Comparison of ENCODE assay signal across 21 mouse cellular contexts in the genomic region with DNA sequence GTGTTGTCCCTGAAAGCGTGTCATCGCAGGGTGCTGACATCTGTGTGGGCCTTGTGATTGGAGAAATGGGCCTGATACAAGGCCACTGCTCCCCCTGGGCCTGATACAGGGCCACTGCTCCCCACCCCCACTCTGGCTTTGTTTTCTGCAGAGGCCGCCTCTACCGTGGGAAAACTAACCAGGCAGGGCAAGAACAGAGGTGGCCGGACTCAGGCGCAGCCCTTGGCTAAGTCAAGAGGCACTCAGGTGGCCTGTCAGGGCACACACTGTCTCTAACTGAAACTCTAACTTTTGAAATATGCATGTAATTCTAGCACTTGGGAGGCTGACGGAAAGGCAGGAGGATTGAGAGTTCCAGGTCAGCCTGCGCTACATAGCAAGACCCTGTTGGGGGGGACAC. TPM values are rescaled to one million over a fixed set of nuclear protein-coding genes. Genes with fewer than 3 reads are reported as not detected.
A peak's percentile ranks its signal among the peaks of the same experiment; 100 is the strongest.
DNase-seq lines count a peak whose midpoint lies in the region; ATAC-seq and TF ChIP-seq lines count a peak whose summit lies in the region.
"Had no signal": no experiment of that assay in that cellular context is flagged by ENCODE, and none has a peak within 500 bp of the region (broad histone marks: within the 10 kb centered on the region; RNA-seq: fewer than 3 reads in every experiment).

No protein-coding gene starts in this region.

- H3K4me3 ChIP-seq in heart, embryonic 13.5 days: no peak overlapping the region
- no peak overlapping the region for H3K4me3 ChIP-seq in layer of hippocampus, adult 2 months
- H3K4me3 ChIP-seq in embryonic facial prominence, embryonic 11.5 days (ENCODE audit: low read depth, low read length): no peak overlapping the region
- H3K4me3 ChIP-seq: embryonic facial prominence, embryonic 15.5 days; forebrain, embryonic 10.5 days; heart, adult 2 months; midbrain, embryonic 12.5 days; stomach, embryonic 15.5 days had no signal

- no peak overlapping the region; the same call in 1 of the 2 replicates for H3K27ac ChIP-seq in heart, embryonic 13.5 days (replicated peaks)
- peak overlapping the region; percentile 7; the same call in 1 of the 2 replicates for H3K27ac ChIP-seq in layer of hippocampus, adult 2 months
- H3K27ac ChIP-seq in embryonic facial prominence, embryonic 11.5 days (replicated peaks; ENCODE audit: low read depth, low read length): no peak overlapping the region
- H3K27ac ChIP-seq: heart, adult 2 months; midbrain, embryonic 12.5 days; stomach, embryonic 15.5 days had no signal

- H3K4me2 ChIP-seq in heart, embryonic 13.5 days: no peak overlapping the region
- H3K4me2 ChIP-seq in embryonic facial prominence, embryonic 11.5 days (ENCODE audit: low read depth, low read length): no peak overlapping the region
- H3K4me2 ChIP-seq: embryonic facial prominence, embryonic 15.5 days; midbrain, embryonic 12.5 days; stomach, embryonic 15.5 days had no signal

- H3K9ac ChIP-seq in heart, embryonic 13.5 days: peak overlapping the region; percentile 28; the same call in 1 of the 2 replicates
- H3K9ac ChIP-seq in embryonic facial prominence, embryonic 11.5 days (replicated peaks; ENCODE audit: low read length): 0 out of 2 replicates have a peak overlapping the region, but pooled peaks have one; percentile 5
- H3K9ac ChIP-seq: embryonic facial prominence, embryonic 15.5 days; midbrain, embryonic 12.5 days; stomach, embryonic 15.5 days had no signal

- H3K4me1 ChIP-seq in heart, embryonic 13.5 days: peaks cover 100% of the 10 kb centered on the region
- H3K4me1 ChIP-seq in embryonic facial prominence, embryonic 11.5 days (ENCODE audit: control insufficient read depth, insufficient read depth, low read length): peaks cover 17% of the 10 kb centered on the region

- no peak for DNase-seq in heart, adult 9 months (ENCODE audit: low spot score in 2 of 2)
- no peak for DNase-seq in layer of hippocampus, adult 2 months (ENCODE audit: low spot score in 2 of 2)
- DNase-seq in layer of hippocampus, postnatal 14 days (ENCODE audit: low spot score in 2 of 2): no peak
- no peak for DNase-seq in embryonic facial prominence, embryonic 11.5 days (ENCODE audit: low spot score)
- peak; percentile 43 for DNase-seq in lung, postnatal 14 days
- no peak for DNase-seq in spleen, postnatal 14 days (ENCODE audit: low spot score in 2 of 2)
- DNase-seq in cerebellum, adult 11-12 months: no peak
- DNase-seq: adrenal gland, postnatal 36 days; B cell, adult 2 months; cerebellum, adult 8-10 months; gastrocnemius, postnatal 14 days; heart, adult 2 months; kidney, postnatal 14 days; thymus, adult 2 months had no signal

- H3K36me3 ChIP-seq in heart, embryonic 13.5 days: peaks cover 4% of the 10 kb centered on the region
- H3K36me3 ChIP-seq in embryonic facial prominence, embryonic 11.5 days (replicated peaks; ENCODE audit: control insufficient read depth, insufficient read depth, low read depth, low read length): no peaks in the 10 kb centered on the region; the same call in 1 of the 2 replicates
- H3K36me3 ChIP-seq: embryonic facial prominence, embryonic 15.5 days; midbrain, embryonic 12.5 days; stomach, embryonic 15.5 days had no signal

- TF ChIP-seq CTCF in layer of hippocampus, adult 2 months (conservative IDR thresholded peaks at IDR 0.05): no peak

- H3K27me3 ChIP-seq in heart, embryonic 13.5 days (replicated peaks): no peaks in the 10 kb centered on the region
- no peaks in the 10 kb centered on the region; the same call in 1 of the 2 replicates for H3K27me3 ChIP-seq in embryonic facial prominence, embryonic 11.5 days (ENCODE audit: control insufficient read depth, insufficient read depth, low read length)
- H3K27me3 ChIP-seq: embryonic facial prominence, embryonic 15.5 days; Patski; stomach, embryonic 15.5 days had no signal

- 76% methylated on average over 8 of the region's 8 CpGs for WGBS in heart, embryonic 13.5 days
- WGBS in embryonic facial prominence, embryonic 11.5 days: 75% methylated on average over 8 of the region's 8 CpGs

- no peak for ATAC-seq in heart, embryonic 13.5 days (ENCODE audit: extremely low read depth, insufficient number of reproducible peaks, low FRiP score, low TSS enrichment)
- no peak for ATAC-seq in embryonic facial prominence, embryonic 11.5 days (replicated peaks; ENCODE audit: insufficient number of reproducible peaks, low FRiP score, low TSS enrichment, low read depth)
- ATAC-seq: activated CD4-positive, CD25-positive, alpha-beta regulatory T cell, adult 4 months; Patski had no signal

- H3K9me3 ChIP-seq in heart, embryonic 13.5 days: no peaks in the 10 kb centered on the region
- no peaks in the 10 kb centered on the region for H3K9me3 ChIP-seq in embryonic facial prominence, embryonic 11.5 days (replicated peaks; ENCODE audit: control insufficient read depth, low read length)
- H3K9me3 ChIP-seq: embryonic facial prominence, embryonic 15.5 days; forebrain, embryonic 10.5 days; midbrain, embryonic 12.5 days; stomach, embryonic 15.5 days had no signal

RNA-seq across cellular contexts. Expression of a gene that starts 10.4 kb away (rescaled TPM):
- 87.6 and 91.3 TPM in 2 replicates for polyA plus RNA-seq in heart, embryonic 13.5 days (2015; fragmentation: Nextera tagmentation; extraction: Ambion mirVana)
- total RNA-seq in layer of hippocampus, adult 2 months (2021): 100 to 1,000 TPM in 1 of 2 experiments, 10 to 100 TPM in 1; 93.2 to 114 TPM
- 100 to 1,000 TPM; 198 to 202 TPM for total RNA-seq in layer of hippocampus, postnatal 14 days (2021)
- polyA plus RNA-seq in embryonic facial prominence, embryonic 11.5 days (2014; fragmentation: Nextera tagmentation; extraction: Ambion mirVana): 166 and 168 TPM in 2 replicates
